Mouse (Mus musculus): ENCODE measurements around the gene Ltbp3. TPM values are rescaled to one million over a fixed set of nuclear protein-coding genes. Genes with fewer than 3 reads are reported as not detected.
A peak's percentile ranks its signal among the peaks of the same experiment; 100 is the strongest.

The Ltbp3 gene
- polyA plus RNA-seq, 1 experiment from 2014 or later, result 1.4 TPM

GRCm38 (mm10) chr19:5695849-5696462, 44.7 kb upstream of the Ltbp3 start:
- no peak for DNase-seq
- no peak overlapping the region for H3K9ac ChIP-seq (replicated peaks)
- H3K9me3 ChIP-seq (ENCODE audit: low read length), result no peaks in the 10 kb centered on the region
- WGBS (ENCODE audit: insufficient replicate concordance), result 80% methylated on average over 41 of the region's 41 CpGs
- peaks cover 66% of the 10 kb centered on the region for H3K36me3 ChIP-seq (replicated peaks; ENCODE audit: insufficient read depth, low read length)
- H3K27me3 ChIP-seq (ENCODE audit: insufficient read depth, low read length), result no peaks in the 10 kb centered on the region
- no peak for TF ChIP-seq EP300 (IDR thresholded peaks at IDR 0.05; ENCODE audit: low read depth)
- no peak for TF ChIP-seq CTCF (IDR thresholded peaks at IDR 0.05; ENCODE audit: low read depth)
- H3K4me1 ChIP-seq (ENCODE audit: insufficient read depth), result peaks cover 26% of the 10 kb centered on the region
- H3K27ac ChIP-seq (ENCODE audit: low read depth), result no peak overlapping the region
- no peak overlapping the region for H3K4me2 ChIP-seq (ENCODE audit: low read depth, low read length)
- ATAC-seq, result no peak
- H3K4me3 ChIP-seq (ENCODE audit: low read depth, low read length), result no peak overlapping the region

- DNase-seq (peak; percentile 68), ATAC-seq (peak; percentile 65)
- Histone ChIP-seq H3K27me3 (ENCODE audit: insufficient read depth, low read length) (no peaks in the 10 kb centered on the region), H3K4me2 (ENCODE audit: low read depth, low read length) (peak within 1 kb of the TSS; percentile 31), H3K4me1 (ENCODE audit: insufficient read depth) (peaks cover 16% of the 10 kb centered on the region), H3K36me3 (replicated peaks; ENCODE audit: insufficient read depth, low read length) (peaks cover 68% of the 10 kb centered on the region), H3K27ac (ENCODE audit: low read depth) (peak within 1 kb of the TSS; percentile 46), H3K9ac (replicated peaks) (no peak within 1 kb of the TSS), H3K4me3 (ENCODE audit: low read depth, low read length) (no peak within 1 kb of the TSS), H3K9me3 (ENCODE audit: low read length) (no peaks in the 10 kb centered on the region)
- WGBS (ENCODE audit: insufficient replicate concordance), result 65% methylated on average over 17 of the region's 17 CpGs
- no peak for TF ChIP-seq CTCF (IDR thresholded peaks at IDR 0.05; ENCODE audit: low read depth)
- no peak for TF ChIP-seq EP300 (IDR thresholded peaks at IDR 0.05; ENCODE audit: low read depth)
Observed at GRCm38 (mm10) chr19:5704163-5704800, 36.4 kb upstream of the Ltbp3 start, which contains the start of gene Kcnk7. Kcnk7 (plus strand) TSS chr19:5704367.

GRCm38 (mm10) chr19:5704801-5705571, 35.7 kb upstream of the Ltbp3 start:
- Histone ChIP-seq H3K27me3 (ENCODE audit: insufficient read depth, low read length) (no peaks in the 10 kb centered on the region), H3K27ac (ENCODE audit: low read depth) (peak overlapping the region; percentile 46), H3K4me1 (ENCODE audit: insufficient read depth) (peaks cover 16% of the 10 kb centered on the region), H3K36me3 (replicated peaks; ENCODE audit: insufficient read depth, low read length) (peaks cover 64% of the 10 kb centered on the region), H3K4me2 (ENCODE audit: low read depth, low read length) (peak overlapping the region; percentile 31), H3K9me3 (ENCODE audit: low read length) (no peaks in the 10 kb centered on the region), H3K4me3 (ENCODE audit: low read depth, low read length) (no peak overlapping the region), H3K9ac (replicated peaks) (no peak overlapping the region)
- no peak for TF ChIP-seq CTCF (IDR thresholded peaks at IDR 0.05; ENCODE audit: low read depth)
- no peak for TF ChIP-seq EP300 (IDR thresholded peaks at IDR 0.05; ENCODE audit: low read depth)
- ATAC-seq (peak; percentile 74), DNase-seq (peak; percentile 74)
- WGBS (ENCODE audit: insufficient replicate concordance), result 39% methylated on average over 10 of the region's 10 CpGs

- TF ChIP-seq CTCF (IDR thresholded peaks at IDR 0.05; ENCODE audit: low read depth) (no peak), EP300 (IDR thresholded peaks at IDR 0.05; ENCODE audit: low read depth) (no peak)
- H3K36me3 ChIP-seq (replicated peaks; ENCODE audit: insufficient read depth, low read length), result peaks cover 85% of the 10 kb centered on the region
- peaks cover 25% of the 10 kb centered on the region for H3K4me1 ChIP-seq (ENCODE audit: insufficient read depth)
- no peaks in the 10 kb centered on the region for H3K9me3 ChIP-seq (ENCODE audit: low read length)
- 96% methylated on average over 6 of the region's 6 CpGs for WGBS (ENCODE audit: insufficient replicate concordance)
- no peak overlapping the region for H3K4me3 ChIP-seq (ENCODE audit: low read depth, low read length)
- H3K9ac ChIP-seq (replicated peaks), result no peak overlapping the region
- no peaks in the 10 kb centered on the region for H3K27me3 ChIP-seq (ENCODE audit: insufficient read depth, low read length)
- DNase-seq (no peak), ATAC-seq (no peak)
- H3K27ac ChIP-seq (ENCODE audit: low read depth), result no peak overlapping the region
- no peak overlapping the region for H3K4me2 ChIP-seq (ENCODE audit: low read depth, low read length)
Observed at GRCm38 (mm10) chr19:5710068-5710467, 30.6 kb upstream of the Ltbp3 start.

GRCm38 (mm10) chr19:5710581-5710980, 30.1 kb upstream of the Ltbp3 start:
- Histone ChIP-seq H3K4me2 (ENCODE audit: low read depth, low read length) (no peak overlapping the region), H3K9me3 (ENCODE audit: low read length) (no peaks in the 10 kb centered on the region), H3K4me1 (ENCODE audit: insufficient read depth) (peaks cover 20% of the 10 kb centered on the region), H3K27me3 (ENCODE audit: insufficient read depth, low read length) (no peaks in the 10 kb centered on the region), H3K36me3 (replicated peaks; ENCODE audit: insufficient read depth, low read length) (peaks cover 90% of the 10 kb centered on the region), H3K9ac (replicated peaks) (no peak overlapping the region), H3K4me3 (ENCODE audit: low read depth, low read length) (no peak overlapping the region), H3K27ac (ENCODE audit: low read depth) (no peak overlapping the region)
- TF ChIP-seq CTCF (IDR thresholded peaks at IDR 0.05; ENCODE audit: low read depth), result no peak
- no peak for TF ChIP-seq EP300 (IDR thresholded peaks at IDR 0.05; ENCODE audit: low read depth)
- ATAC-seq (no peak), DNase-seq (no peak)
- 95% methylated on average over 8 of the region's 8 CpGs for WGBS (ENCODE audit: insufficient replicate concordance)

GRCm38 (mm10) chr19:5711218-5711617, 29.5 kb upstream of the Ltbp3 start:
- DNase-seq (peak; percentile 72), ATAC-seq (no peak)
- H3K9ac ChIP-seq (replicated peaks), result no peak overlapping the region
- WGBS (ENCODE audit: insufficient replicate concordance), result 40% methylated on average over 3 of the region's 3 CpGs
- H3K4me3 ChIP-seq (ENCODE audit: low read depth, low read length), result no peak overlapping the region
- no peak overlapping the region for H3K27ac ChIP-seq (ENCODE audit: low read depth)
- no peak for TF ChIP-seq EP300 (IDR thresholded peaks at IDR 0.05; ENCODE audit: low read depth)
- peak; percentile 91 for TF ChIP-seq CTCF (IDR thresholded peaks at IDR 0.05; ENCODE audit: low read depth)
- H3K36me3 ChIP-seq (replicated peaks; ENCODE audit: insufficient read depth, low read length), result peaks cover 91% of the 10 kb centered on the region
- H3K27me3 ChIP-seq (ENCODE audit: insufficient read depth, low read length), result no peaks in the 10 kb centered on the region
- H3K4me2 ChIP-seq (ENCODE audit: low read depth, low read length), result no peak overlapping the region
- no peaks in the 10 kb centered on the region for H3K9me3 ChIP-seq (ENCODE audit: low read length)
- H3K4me1 ChIP-seq (ENCODE audit: insufficient read depth), result peaks cover 20% of the 10 kb centered on the region

All from liver, postnatal 0 days (tissue).